In the genomic region with DNA sequence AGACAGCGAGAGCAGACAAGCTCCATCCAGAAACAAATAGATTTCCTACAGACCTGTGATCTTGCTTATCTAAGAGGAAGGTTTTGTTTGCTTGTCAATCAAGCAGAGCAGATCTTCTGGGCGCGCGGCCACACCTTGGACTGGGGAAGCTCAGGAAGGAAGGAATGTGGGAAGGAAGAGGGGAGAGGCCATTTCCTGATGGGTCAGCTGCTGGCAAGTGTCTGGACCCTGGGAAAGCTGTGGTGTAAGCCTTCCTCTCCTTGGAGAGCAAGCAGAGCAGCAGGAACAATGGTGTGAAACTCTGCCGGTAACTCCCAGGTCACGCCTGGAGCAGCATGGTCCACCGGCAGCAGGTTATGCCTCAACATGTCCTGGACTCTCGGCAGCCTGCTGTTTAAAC, we compare ENCODE assay signal across 9 mouse cellular contexts.
A peak's percentile ranks its signal among the peaks of the same experiment; 100 is the strongest.
DNase-seq lines count a peak whose midpoint lies in the region; ATAC-seq and TF ChIP-seq lines count a peak whose summit lies in the region.
"Had no signal": no experiment of that assay in that cellular context is flagged by ENCODE, and none has a peak within 500 bp of the region (broad histone marks: within the 10 kb centered on the region; RNA-seq: fewer than 3 reads in every experiment).

No protein-coding gene starts in this region.

- TF ChIP-seq EP300 in stomach, postnatal 0 days (optimal IDR thresholded peaks at IDR 0.05): peak; percentile 46

- 0 out of 2 replicates have a peak overlapping the region, but pooled peaks have one; percentile 13 for H3K27ac ChIP-seq in intestine, embryonic 14.5 days (ENCODE audit: low read depth)
- H3K27ac ChIP-seq in intestine, postnatal 0 days (ENCODE audit: low read depth, low read length): no peak overlapping the region
- H3K27ac ChIP-seq in heart, embryonic 11.5 days (ENCODE audit: low read depth, low read length): peak overlapping the region; percentile 51; the same call in 1 of the 2 replicates
- peak overlapping the region; percentile 78 for H3K27ac ChIP-seq in stomach, postnatal 0 days (replicated peaks)

- no peaks in the 10 kb centered on the region for H3K27me3 ChIP-seq in intestine, embryonic 14.5 days (replicated peaks; ENCODE audit: control insufficient read depth, insufficient read depth, low read length)
- H3K27me3 ChIP-seq in intestine, postnatal 0 days (replicated peaks; ENCODE audit: control insufficient read depth, insufficient read depth, low read length): no peaks in the 10 kb centered on the region
- H3K27me3 ChIP-seq in heart, embryonic 11.5 days (ENCODE audit: control insufficient read depth, insufficient read depth, low read length): no peaks in the 10 kb centered on the region
- H3K27me3 ChIP-seq in stomach, postnatal 0 days (ENCODE audit: control insufficient read depth, insufficient read depth, low read length): no peaks in the 10 kb centered on the region

- no peak overlapping the region for H3K9ac ChIP-seq in intestine, embryonic 14.5 days (ENCODE audit: low read length)
- no peak overlapping the region for H3K9ac ChIP-seq in intestine, postnatal 0 days (ENCODE audit: low read depth, low read length)
- no peak overlapping the region for H3K9ac ChIP-seq in heart, embryonic 11.5 days (ENCODE audit: low read depth, low read length)
- H3K9ac ChIP-seq in stomach, postnatal 0 days (ENCODE audit: low read length): no peak overlapping the region

- H3K36me3 ChIP-seq in intestine, embryonic 14.5 days (ENCODE audit: control insufficient read depth, insufficient read depth, low read length): no peaks in the 10 kb centered on the region
- no peaks in the 10 kb centered on the region for H3K36me3 ChIP-seq in intestine, postnatal 0 days (ENCODE audit: control insufficient read depth, insufficient read depth)
- no peaks in the 10 kb centered on the region for H3K36me3 ChIP-seq in heart, embryonic 11.5 days (ENCODE audit: control insufficient read depth, insufficient read depth, low read length)
- H3K36me3 ChIP-seq in stomach, postnatal 0 days (ENCODE audit: control insufficient read depth, insufficient read depth, low read length): no peaks in the 10 kb centered on the region
- H3K36me3 ChIP-seq: G1E had no signal

- no peaks in the 10 kb centered on the region for H3K9me3 ChIP-seq in intestine, embryonic 14.5 days (ENCODE audit: control insufficient read depth, low read length)
- no peaks in the 10 kb centered on the region for H3K9me3 ChIP-seq in intestine, postnatal 0 days (ENCODE audit: control insufficient read depth)
- no peaks in the 10 kb centered on the region for H3K9me3 ChIP-seq in heart, embryonic 11.5 days (replicated peaks; ENCODE audit: control insufficient read depth, low read length)
- no peaks in the 10 kb centered on the region for H3K9me3 ChIP-seq in stomach, postnatal 0 days (ENCODE audit: control insufficient read depth, low read length)

- H3K4me2 ChIP-seq in intestine, embryonic 14.5 days (ENCODE audit: low read length): no peak overlapping the region
- H3K4me2 ChIP-seq in intestine, postnatal 0 days (replicated peaks; ENCODE audit: low read depth): no peak overlapping the region
- H3K4me2 ChIP-seq in heart, embryonic 11.5 days: 0 out of 2 replicates have a peak overlapping the region, but pooled peaks have one; percentile 12
- H3K4me2 ChIP-seq in stomach, postnatal 0 days (replicated peaks; ENCODE audit: low read depth): 0 out of 2 replicates have a peak overlapping the region, but pooled peaks have one; percentile 6

- peak; percentile 60 for DNase-seq in intestine, embryonic 14.5 days (ENCODE audit: low spot score)
- peak; percentile 44 for DNase-seq in ZHBTc4 (ENCODE audit: low read depth, low spot score)
- DNase-seq in kidney, postnatal 4 days: peak; percentile 53 to 68
- DNase-seq in stomach, postnatal 0 days (ENCODE audit: low spot score): peak; percentile 33
- DNase-seq in right cerebral cortex, postnatal 36 days (ENCODE audit: low spot score in 2 of 2): no peak

- peaks cover 4% of the 10 kb centered on the region; the same call in 1 of the 2 replicates for H3K4me1 ChIP-seq in intestine, embryonic 14.5 days (replicated peaks; ENCODE audit: control insufficient read depth, insufficient read depth, low read length)
- H3K4me1 ChIP-seq in intestine, postnatal 0 days (replicated peaks; ENCODE audit: control insufficient read depth, insufficient read depth, low read length): no peaks in the 10 kb centered on the region
- H3K4me1 ChIP-seq in heart, embryonic 11.5 days (ENCODE audit: control insufficient read depth, insufficient read depth, low read length): peaks cover 9% of the 10 kb centered on the region
- H3K4me1 ChIP-seq in stomach, postnatal 0 days (replicated peaks; ENCODE audit: control insufficient read depth, insufficient read depth): no peaks in the 10 kb centered on the region; the same call in 1 of the 2 replicates

- WGBS in intestine, embryonic 14.5 days: 31% methylated on average over 8 of the region's 8 CpGs
- WGBS in intestine, postnatal 0 days: 21% methylated on average over 8 of the region's 8 CpGs
- WGBS in heart, embryonic 11.5 days (ENCODE audit: insufficient replicate concordance): 18% methylated on average over 8 of the region's 8 CpGs
- WGBS in stomach, postnatal 0 days: 43% methylated on average over 8 of the region's 8 CpGs

- ATAC-seq in intestine, embryonic 14.5 days (replicated peaks; ENCODE audit: low FRiP score, low TSS enrichment, low read depth): peak; percentile 45
- no peak for ATAC-seq in intestine, postnatal 0 days
- ATAC-seq in heart, embryonic 11.5 days (replicated peaks; ENCODE audit: insufficient number of reproducible peaks, low FRiP score, low TSS enrichment): peak; percentile 60
- ATAC-seq in stomach, postnatal 0 days (ENCODE audit: low FRiP score, low TSS enrichment): no peak
- ATAC-seq in frontal cortex, adult (ENCODE audit: low TSS enrichment): no peak

- TF ChIP-seq CTCF in intestine, postnatal 0 days (IDR thresholded peaks at IDR 0.05; ENCODE audit: low read depth): no peak
- TF ChIP-seq CTCF in stomach, postnatal 0 days (IDR thresholded peaks at IDR 0.05; ENCODE audit: low read depth): no peak

- H3K4me3 ChIP-seq in intestine, embryonic 14.5 days (ENCODE audit: low read depth, low read length): no peak overlapping the region
- no peak overlapping the region for H3K4me3 ChIP-seq in intestine, postnatal 0 days (ENCODE audit: low read depth, low read length)
- H3K4me3 ChIP-seq in heart, embryonic 11.5 days (ENCODE audit: low read depth, low read length): no peak overlapping the region
- H3K4me3 ChIP-seq in stomach, postnatal 0 days (ENCODE audit: low read depth, low read length): no peak overlapping the region

Comparison
In these comparisons a context has a peak if more than half of its experiments do, and no peak if none do; other contexts are left out.
1. ATAC-seq: peak in intestine, embryonic 14.5 days (single experiment) and heart, embryonic 11.5 days (single experiment); none in intestine, postnatal 0 days (single experiment), stomach, postnatal 0 days (single experiment) and frontal cortex, adult (single experiment).
2. DNase-seq: peak in intestine, embryonic 14.5 days (single experiment), ZHBTc4 (single experiment), kidney, postnatal 4 days (2 of 2) and stomach, postnatal 0 days (single experiment); none in right cerebral cortex, postnatal 36 days (0 of 2).
3. H3K4me2 ChIP-seq: peak in heart, embryonic 11.5 days (single experiment) and stomach, postnatal 0 days (single experiment); none in intestine, embryonic 14.5 days (single experiment) and intestine, postnatal 0 days (single experiment).